Mouse (Mus musculus) E14TG2a.4 (cell line): Measurements from ENCODE around the gene Marf1.

Experiments
- H3K27me3 ChIP-seq: 2 replicates; pipeline ENCODE4 v1.6.1; 2014; ENCODE audit warnings: low read length, control low read depth; ENCODE audit not compliant: insufficient read depth
- H3K36me3 ChIP-seq: 2 replicates; pipeline ENCODE4 v1.6.1; 2014; ENCODE audit warnings: low read length, control low read depth; ENCODE audit not compliant: insufficient read depth
- H3K4me1 ChIP-seq: replicated peaks from 2 replicates; pipeline ENCODE4 v1.6.1; 2014; ENCODE audit warnings: low read depth, low read length, control low read depth
- H3K4me3 ChIP-seq: replicated peaks from 2 replicates; pipeline ENCODE4 v1.5.1; 2014; ENCODE audit warnings: mild to moderate bottlenecking, low read length
- H3K9me3 ChIP-seq: 2 replicates; pipeline ENCODE4 v1.6.1; 2014; ENCODE audit warnings: low read length, control low read depth
- CTCF ChIP-seq: conservative IDR thresholded peaks from 2 replicates; pipeline ENCODE4 v1.5.1; 2014; ENCODE audit warnings: low read length
- NANOG ChIP-seq: IDR thresholded peaks from 2 replicates; pipeline ENCODE4 v1.6.1; 2014; ENCODE audit warnings: borderline replicate concordance, low read length, mixed read lengths
- POU5F1 ChIP-seq: IDR thresholded peaks from 2 replicates; pipeline ENCODE4 v1.6.1; 2014; ENCODE audit warnings: low read length, borderline replicate concordance

The Marf1 gene

GRCm38 (mm10) chr16:14128977-14129376 lies 34.2 kb downstream of the Marf1 start:
- H3K4me1 ChIP-seq, result peaks cover 21% of the 10 kb centered on the region
- H3K4me3 ChIP-seq, result no peak overlapping the region
- peaks cover 95% of the 10 kb centered on the region for H3K36me3 ChIP-seq
- TF ChIP-seq NANOG, result no peak
- TF ChIP-seq CTCF, result no peak
- no peak for TF ChIP-seq POU5F1
- no peaks in the 10 kb centered on the region for H3K27me3 ChIP-seq
- no peaks in the 10 kb centered on the region for H3K9me3 ChIP-seq

- Histone ChIP-seq H3K4me1 (peaks cover 43% of the 10 kb centered on the region), H3K36me3 (peaks cover 82% of the 10 kb centered on the region), H3K27me3 (no peaks in the 10 kb centered on the region), H3K4me3 (peak overlapping the region; percentile 35), H3K9me3 (0 out of 2 replicates have a peak, but pooled peaks cover 3% of the 10 kb centered on the region)
- no peak for TF ChIP-seq CTCF
- TF ChIP-seq NANOG, result no peak
- TF ChIP-seq POU5F1, result no peak
These were observed 37.9 kb downstream of the Marf1 start for GRCm38 (mm10) chr16:14125253-14125652.

- H3K27me3 ChIP-seq, result no peaks in the 10 kb centered on the region
- TF ChIP-seq NANOG, result no peak
- no peak for TF ChIP-seq POU5F1
- no peak for TF ChIP-seq CTCF
- H3K4me3 ChIP-seq, result peak overlapping the region; percentile 35
These were observed 38.4 kb downstream of the Marf1 start for GRCm38 (mm10) chr16:14124709-14125108.

GRCm38 (mm10) chr16:14123901-14124300 lies 39.2 kb downstream of the Marf1 start:
- no peaks in the 10 kb centered on the region for H3K27me3 ChIP-seq
- peaks cover 43% of the 10 kb centered on the region for H3K4me1 ChIP-seq
- H3K36me3 ChIP-seq, result peaks cover 76% of the 10 kb centered on the region
- peak overlapping the region; percentile 35 for H3K4me3 ChIP-seq
- 0 out of 2 replicates have a peak, but pooled peaks cover 3% of the 10 kb centered on the region for H3K9me3 ChIP-seq
- no peak; the same call in 1 of the 2 replicates for TF ChIP-seq NANOG
- TF ChIP-seq POU5F1, result no peak; the same call in 1 of the 2 replicates
- no peak for TF ChIP-seq CTCF

More at GRCm38 (mm10) chr16:14124709-14125108, 38.4 kb downstream of the Marf1 start:
- peaks cover 43% of the 10 kb centered on the region for H3K4me1 ChIP-seq
- H3K9me3 ChIP-seq, result 0 out of 2 replicates have a peak, but pooled peaks cover 3% of the 10 kb centered on the region
- H3K36me3 ChIP-seq, result peaks cover 81% of the 10 kb centered on the region

GRCm38 (mm10) chr16:14122586-14122985 lies 40.6 kb downstream of the Marf1 start:
- Histone ChIP-seq H3K27me3 (no peaks in the 10 kb centered on the region), H3K4me1 (peaks cover 43% of the 10 kb centered on the region), H3K36me3 (peaks cover 71% of the 10 kb centered on the region), H3K9me3 (peaks cover 6% of the 10 kb centered on the region), H3K4me3 (0 out of 2 replicates have a peak overlapping the region, but pooled peaks have one; percentile 5)
- TF ChIP-seq NANOG (no peak), CTCF (peak; percentile 58)

- H3K9me3 ChIP-seq, result peaks cover 16% of the 10 kb centered on the region
- peaks cover 43% of the 10 kb centered on the region for H3K4me1 ChIP-seq
- peaks cover 71% of the 10 kb centered on the region for H3K36me3 ChIP-seq
- H3K27me3 ChIP-seq, result no peaks in the 10 kb centered on the region
- TF ChIP-seq CTCF, result no peak
- no peak for TF ChIP-seq POU5F1
- no peak for TF ChIP-seq NANOG
- no peak overlapping the region for H3K4me3 ChIP-seq
These were observed 41.6 kb downstream of the Marf1 start for GRCm38 (mm10) chr16:14121563-14121962.

GRCm38 (mm10) chr16:14120941-14121340 lies 42.2 kb downstream of the Marf1 start:
- H3K4me3 ChIP-seq, result no peak overlapping the region
- H3K4me1 ChIP-seq, result peaks cover 41% of the 10 kb centered on the region
- no peaks in the 10 kb centered on the region for H3K27me3 ChIP-seq
- TF ChIP-seq NANOG, result no peak
- no peak for TF ChIP-seq CTCF
- TF ChIP-seq POU5F1, result no peak
- peaks cover 23% of the 10 kb centered on the region for H3K9me3 ChIP-seq
- peaks cover 71% of the 10 kb centered on the region for H3K36me3 ChIP-seq

GRCm38 (mm10) chr16:14117299-14117698 lies 45.9 kb downstream of the Marf1 start:
- Histone ChIP-seq H3K9me3 (peaks cover 54% of the 10 kb centered on the region), H3K4me1 (peaks cover 6% of the 10 kb centered on the region), H3K36me3 (peaks cover 86% of the 10 kb centered on the region), H3K27me3 (no peaks in the 10 kb centered on the region), H3K4me3 (no peak overlapping the region)
- TF ChIP-seq NANOG (no peak), CTCF (no peak), POU5F1 (no peak)

- H3K9me3 ChIP-seq, result peaks cover 52% of the 10 kb centered on the region
- TF ChIP-seq POU5F1, result no peak
- TF ChIP-seq CTCF, result no peak
- no peak for TF ChIP-seq NANOG
- no peaks in the 10 kb centered on the region for H3K27me3 ChIP-seq
- H3K4me3 ChIP-seq, result no peak overlapping the region
- H3K36me3 ChIP-seq, result peaks cover 90% of the 10 kb centered on the region
- H3K4me1 ChIP-seq, result no peaks in the 10 kb centered on the region
These were observed 50.4 kb downstream of the Marf1 start for GRCm38 (mm10) chr16:14112742-14113141.
